Mouse (Mus musculus) limb, embryonic 11.5 days (tissue): ENCODE measurements around the gene Ldlrad3. TPM values are rescaled to one million over a fixed set of nuclear protein-coding genes. Genes with fewer than 3 reads are reported as not detected.
A peak's percentile ranks its signal among the peaks of the same experiment; 100 is the strongest.

Experiments
- ATAC-seq: fragments of 200-750 bp; cut with Nextera tagmentation; 2 replicates; pipeline ENCODE4 v1.8.0; 2017; ENCODE audit warnings: low read depth; ENCODE audit not compliant: insufficient number of reproducible peaks, low FRiP score, low TSS enrichment
- DNase-seq: peaks from one replicate; pipeline ENCODE4 v3.0.0-alpha.2; 2015; ENCODE audit warnings: low spot score
- H3K27ac ChIP-seq: fragments of 300-500 bp; sonication (generic); replicated peaks from 2 replicates; pipeline ENCODE4 v1.5.1; 2014; ENCODE audit warnings: low read depth, mild to moderate bottlenecking, low read length
- H3K27me3 ChIP-seq: fragments of 300-500 bp; sonication (generic); 2 replicates; pipeline ENCODE4 v1.6.1; 2014; ENCODE audit warnings: mild to moderate bottlenecking, low read length, mixed read lengths; ENCODE audit not compliant: control insufficient read depth, insufficient read depth
- H3K36me3 ChIP-seq: fragments of 300-500 bp; sonication (generic); 2 replicates; pipeline ENCODE4 v1.6.1; 2014; ENCODE audit warnings: mild to moderate bottlenecking, low read length, moderate library complexity, mixed read lengths; ENCODE audit not compliant: control insufficient read depth, insufficient read depth
- H3K4me1 ChIP-seq: fragments of 300-500 bp; sonication (generic); 2 replicates; pipeline ENCODE4 v1.6.1; 2014; ENCODE audit warnings: low read length, mixed read lengths; ENCODE audit not compliant: control insufficient read depth, insufficient read depth
- H3K4me2 ChIP-seq: fragments of 300-500 bp; sonication (generic); 2 replicates; pipeline ENCODE4 v1.6.1; 2014; ENCODE audit warnings: low read depth, mild to moderate bottlenecking, moderate library complexity; ENCODE audit not compliant: severe bottlenecking
- H3K4me3 ChIP-seq: fragments of 300-500 bp; sonication (generic); 2 replicates; pipeline ENCODE4 v1.5.1; 2014; ENCODE audit warnings: low read depth, low read length
- H3K9ac ChIP-seq: fragments of 300-500 bp; sonication (generic); 2 replicates; pipeline ENCODE4 v1.6.1; 2014; ENCODE audit warnings: mild to moderate bottlenecking, low read length
- H3K9me3 ChIP-seq: fragments of 300-500 bp; sonication (generic); 2 replicates; pipeline ENCODE4 v1.6.1; 2016; ENCODE audit warnings: low read length; ENCODE audit not compliant: control insufficient read depth
- WGBS: fragments of 180-500 bp; shearing (Covaris S2); extraction: QIAGEN DNeasy Blood & Tissue Kit; methylation state at CpG from one replicate; pipeline ENCODE4 v1.1.7; 2014; 5-methylcytosine and 5-hydroxymethylcytosine counted together
- polyA plus RNA-seq: library from polyadenylated mRNA; unstranded; fragments of >200 nt; fragmentation: Nextera tagmentation; extraction: Ambion mirVana; gene quantifications from 2 replicates; pipeline ENCODE4 v1.2.1, GENCODE M21; 2014

Gene Ldlrad3
- polyA plus RNA-seq, 1 experiment from 2014 or later, result 57.5 TPM

GRCm38 (mm10) chr2:102002974-102003775, 183.0 kb downstream of the Ldlrad3 start:
- 16% methylated on average over 8 of the region's 8 CpGs for WGBS
- Histone ChIP-seq H3K27ac (no peak overlapping the region), H3K4me3 (no peak overlapping the region), H3K36me3 (no peaks in the 10 kb centered on the region), H3K4me1 (peaks cover 24% of the 10 kb centered on the region), H3K9me3 (no peaks in the 10 kb centered on the region), H3K9ac (no peak overlapping the region), H3K27me3 (no peaks in the 10 kb centered on the region), H3K4me2 (no peak overlapping the region)
- ATAC-seq (no peak), DNase-seq (no peak)

GRCm38 (mm10) chr2:102002408-102002973, 183.7 kb downstream of the Ldlrad3 start:
- Histone ChIP-seq H3K9ac (no peak overlapping the region), H3K4me2 (no peak overlapping the region), H3K9me3 (no peaks in the 10 kb centered on the region), H3K4me3 (no peak overlapping the region), H3K36me3 (no peaks in the 10 kb centered on the region), H3K27ac (no peak overlapping the region), H3K4me1 (peaks cover 24% of the 10 kb centered on the region), H3K27me3 (no peaks in the 10 kb centered on the region)
- DNase-seq, result no peak
- WGBS, result 74% methylated on average over 12 of the region's 12 CpGs
- no peak for ATAC-seq

GRCm38 (mm10) chr2:102001661-102002060, 184.5 kb downstream of the Ldlrad3 start:
- no peaks in the 10 kb centered on the region for H3K36me3 ChIP-seq
- no peak for ATAC-seq
- 17% methylated on average over 1 of the region's 1 CpGs for WGBS
- H3K4me1 ChIP-seq, result peaks cover 24% of the 10 kb centered on the region
- no peak overlapping the region for H3K4me3 ChIP-seq
- DNase-seq, result no peak
- no peaks in the 10 kb centered on the region for H3K9me3 ChIP-seq
- H3K9ac ChIP-seq, result no peak overlapping the region
- H3K27me3 ChIP-seq, result no peaks in the 10 kb centered on the region
- H3K4me2 ChIP-seq, result no peak overlapping the region
- H3K27ac ChIP-seq, result no peak overlapping the region

- Histone ChIP-seq H3K36me3 (no peaks in the 10 kb centered on the region), H3K9me3 (no peaks in the 10 kb centered on the region), H3K9ac (no peak overlapping the region), H3K27ac (no peak overlapping the region), H3K4me3 (no peak overlapping the region), H3K4me2 (no peak overlapping the region), H3K27me3 (no peaks in the 10 kb centered on the region), H3K4me1 (peaks cover 18% of the 10 kb centered on the region)
- no peak for DNase-seq
- peak; percentile 59 for ATAC-seq
- WGBS, result 51% methylated on average over 11 of the region's 11 CpGs
Measured at GRCm38 (mm10) chr2:101998911-101999572, 187.1 kb downstream of the Ldlrad3 start.

GRCm38 (mm10) chr2:101997013-101997412, 189.2 kb downstream of the Ldlrad3 start:
- no peak overlapping the region for H3K9ac ChIP-seq
- no peaks in the 10 kb centered on the region for H3K27me3 ChIP-seq
- H3K4me3 ChIP-seq, result no peak overlapping the region
- H3K27ac ChIP-seq, result no peak overlapping the region
- DNase-seq, result no peak
- 70% methylated on average over 11 of the region's 11 CpGs for WGBS
- no peak overlapping the region for H3K4me2 ChIP-seq
- H3K9me3 ChIP-seq, result no peaks in the 10 kb centered on the region
- peaks cover 10% of the 10 kb centered on the region for H3K4me1 ChIP-seq
- ATAC-seq, result no peak
- H3K36me3 ChIP-seq, result no peaks in the 10 kb centered on the region

GRCm38 (mm10) chr2:101992574-101993310, 193.4 kb downstream of the Ldlrad3 start:
- H3K27me3 ChIP-seq, result no peaks in the 10 kb centered on the region
- H3K27ac ChIP-seq, result no peak overlapping the region
- WGBS, result 80% methylated on average over 9 of the region's 9 CpGs
- ATAC-seq (no peak), DNase-seq (no peak)
- no peaks in the 10 kb centered on the region for H3K9me3 ChIP-seq
- H3K4me3 ChIP-seq, result no peak overlapping the region
- H3K9ac ChIP-seq, result no peak overlapping the region
- no peaks in the 10 kb centered on the region for H3K36me3 ChIP-seq
- no peaks in the 10 kb centered on the region for H3K4me1 ChIP-seq
- no peak overlapping the region for H3K4me2 ChIP-seq

GRCm38 (mm10) chr2:101991726-101992125, 194.5 kb downstream of the Ldlrad3 start:
- Histone ChIP-seq H3K4me2 (no peak overlapping the region), H3K9me3 (no peaks in the 10 kb centered on the region), H3K36me3 (no peaks in the 10 kb centered on the region), H3K4me1 (peaks cover 2% of the 10 kb centered on the region; the same call in 1 of the 2 replicates), H3K4me3 (no peak overlapping the region), H3K27ac (no peak overlapping the region), H3K9ac (no peak overlapping the region), H3K27me3 (no peaks in the 10 kb centered on the region)
- 100% methylated on average over 2 of the region's 2 CpGs for WGBS
- no peak for ATAC-seq
- DNase-seq, result no peak
